Mouse (Mus musculus) embryonic fibroblast, embryonic 13.5 days (primary cell): ENCODE data around the gene Adat3. TPM values are rescaled to one million over a fixed set of nuclear protein-coding genes. Genes with fewer than 3 reads are reported as not detected.

ENCODE experiments used
- H3K27ac ChIP-seq: 2 replicates; pipeline ENCODE4 v1.5.1; 2012; ENCODE audit warnings: low read length, control low read depth, inconsistent platforms; ENCODE audit not compliant: insufficient read depth
- H3K4me1 ChIP-seq: 2 replicates; pipeline ENCODE4 v1.6.1; 2011; ENCODE audit warnings: low read length; ENCODE audit not compliant: control insufficient read depth, insufficient read depth
- H3K4me3 ChIP-seq: 2 replicates; pipeline ENCODE4 v1.5.1; 2011; ENCODE audit warnings: mild to moderate bottlenecking, control low read depth, low read length; ENCODE audit not compliant: insufficient read depth
- CTCF ChIP-seq: IDR thresholded peaks from 2 replicates; pipeline ENCODE4 v1.5.1; 2011; ENCODE audit warnings: mild to moderate bottlenecking, control low read depth, low read length, moderate library complexity, borderline replicate concordance; ENCODE audit not compliant: insufficient read depth
- POLR2A ChIP-seq: IDR thresholded peaks from 2 replicates; pipeline ENCODE4 v1.6.1; 2011; ENCODE audit warnings: low read depth, mild to moderate bottlenecking, control low read depth, low read length, moderate library complexity
- polyA plus RNA-seq: library from polyadenylated mRNA; stranded (reverse); fragments of >200 nt; gene quantifications from 2 replicates; pipeline ENCODE4 v1.2.4, GENCODE M21; 2011; ENCODE audit warnings: low read depth; ENCODE audit not compliant: missing spikeins, insufficient read length

Gene Adat3
- polyA plus RNA-seq, 1 experiment: 2.9 TPM

- 0 out of 2 replicates have a peak, but pooled peaks cover 6% of the 10 kb centered on the region for H3K4me1 ChIP-seq
- no peak overlapping the region for H3K27ac ChIP-seq
- H3K4me3 ChIP-seq: no peak overlapping the region
- TF ChIP-seq POLR2A: no peak
Measured at GRCm38 (mm10) chr10:80619465-80620244, 17.0 kb downstream of the Adat3 start.

- no peak overlapping the region for H3K27ac ChIP-seq
- TF ChIP-seq CTCF (no peak), POLR2A (no peak)
Measured at GRCm38 (mm10) chr10:80620365-80620764, 17.7 kb downstream of the Adat3 start.

GRCm38 (mm10) chr10:80620796-80621689 is 18.4 kb downstream of the Adat3 start:
- Histone ChIP-seq H3K4me3 (peak overlapping the region; percentile 41), H3K4me1 (0 out of 2 replicates have a peak, but pooled peaks cover 7% of the 10 kb centered on the region)
- TF ChIP-seq POLR2A: no peak
- no peak for TF ChIP-seq CTCF

More at GRCm38 (mm10) chr10:80620365-80620764, 17.7 kb downstream of the Adat3 start:
- Histone ChIP-seq H3K4me3 (no peak overlapping the region), H3K4me1 (0 out of 2 replicates have a peak, but pooled peaks cover 7% of the 10 kb centered on the region)

GRCm38 (mm10) chr10:80621690-80621939 is 18.9 kb downstream of the Adat3 start:
- peak overlapping the region; percentile 27 for H3K27ac ChIP-seq
- TF ChIP-seq POLR2A (no peak), CTCF (no peak)
- H3K4me3 ChIP-seq: peak overlapping the region; percentile 41
- 0 out of 2 replicates have a peak, but pooled peaks cover 7% of the 10 kb centered on the region for H3K4me1 ChIP-seq

More at GRCm38 (mm10) chr10:80620796-80621689, 18.4 kb downstream of the Adat3 start:
- peak overlapping the region; percentile 27 for H3K27ac ChIP-seq

GRCm38 (mm10) chr10:80621940-80622660 is 19.4 kb downstream of the Adat3 start:
- Histone ChIP-seq H3K4me3 (peak overlapping the region; percentile 44), H3K27ac (peak overlapping the region; percentile 83), H3K4me1 (0 out of 2 replicates have a peak, but pooled peaks cover 7% of the 10 kb centered on the region)
- TF ChIP-seq POLR2A: peak; percentile 59
- TF ChIP-seq CTCF: no peak

GRCm38 (mm10) chr10:80622661-80623456 is 20.2 kb downstream of the Adat3 start, which contains the start of gene Csnk1g2:
Csnk1g2 (plus strand) TSS chr10:80622838.
- peak within 1 kb of the TSS; percentile 83 for H3K27ac ChIP-seq
- TF ChIP-seq POLR2A (peak; percentile 67), CTCF (no peak)
- H3K4me3 ChIP-seq: peak within 1 kb of the TSS; percentile 81
- H3K4me1 ChIP-seq: 0 out of 2 replicates have a peak, but pooled peaks cover 7% of the 10 kb centered on the region

GRCm38 (mm10) chr10:80623457-80624191 is 20.9 kb downstream of the Adat3 start:
- Histone ChIP-seq H3K4me3 (peak overlapping the region; percentile 81), H3K27ac (peak overlapping the region; percentile 63), H3K4me1 (0 out of 2 replicates have a peak, but pooled peaks cover 7% of the 10 kb centered on the region)
- TF ChIP-seq CTCF (no peak), POLR2A (0 out of 2 replicates have a peak, but pooled peaks have one; percentile 32)

- 0 out of 2 replicates have a peak, but pooled peaks cover 7% of the 10 kb centered on the region for H3K4me1 ChIP-seq
- no peak overlapping the region for H3K4me3 ChIP-seq
- no peak overlapping the region for H3K27ac ChIP-seq
- no peak for TF ChIP-seq POLR2A
- TF ChIP-seq CTCF: no peak
Measured at GRCm38 (mm10) chr10:80625764-80626163, 23.1 kb downstream of the Adat3 start.
